Mouse (Mus musculus): ENCODE measurements around the gene Elovl7. TPM values are rescaled to one million over a fixed set of nuclear protein-coding genes. Genes with fewer than 3 reads are reported as not detected.

The Elovl7 gene
- total and polyA plus RNA-seq, 3 experiments = 0.23 to 0.33 TPM; not detected in 1

- ATAC-seq (ENCODE audit: extremely low read depth, insufficient number of reproducible peaks, low FRiP score, poor library complexity, severe bottlenecking) (no peak), DNase-seq (ENCODE audit: low spot score) (no peak)
- TF ChIP-seq CTCF (IDR thresholded peaks at IDR 0.05; ENCODE audit: low read depth, low read length) (no peak), GATA1 (IDR thresholded peaks at IDR 0.05; ENCODE audit: borderline replicate concordance, low read length) (no peak), TAL1 (conservative IDR thresholded peaks at IDR 0.05; ENCODE audit: low read depth, low read length) (no peak), GATA2 (IDR thresholded peaks at IDR 0.05; ENCODE audit: borderline replicate concordance, low read depth, low read length) (no peak), POLR2AphosphoS5 (IDR thresholded peaks at IDR 0.05; ENCODE audit: insufficient replicate concordance, low read depth, low read length) (no peak)
- H3K4me3 ChIP-seq (ENCODE audit: low read depth, low read length) = no peak overlapping the region
- H3K9me3 ChIP-seq (replicated peaks) = no peaks in the 10 kb centered on the region
- H3K27me3 ChIP-seq (ENCODE audit: insufficient read depth, low read length) = peaks cover 3% of the 10 kb centered on the region; the same call in 1 of the 2 replicates
- peaks cover 24% of the 10 kb centered on the region for H3K36me3 ChIP-seq (replicated peaks)
- peaks cover 25% of the 10 kb centered on the region for H3K4me1 ChIP-seq (ENCODE audit: insufficient read depth, low read depth, low read length)
Measured at GRCm38 (mm10) chr13:108317414-108317813, 103.2 kb downstream of the Elovl7 start.

- H3K4me1 ChIP-seq (ENCODE audit: insufficient read depth, low read depth, low read length) = peaks cover 25% of the 10 kb centered on the region
Measured at GRCm38 (mm10) chr13:108319028-108319427, 104.8 kb downstream of the Elovl7 start.

GRCm38 (mm10) chr13:108320216-108320615 is 106.0 kb downstream of the Elovl7 start:
- TF ChIP-seq POLR2AphosphoS5 (IDR thresholded peaks at IDR 0.05; ENCODE audit: insufficient replicate concordance, low read depth, low read length) = no peak
- no peak for TF ChIP-seq GATA2 (IDR thresholded peaks at IDR 0.05; ENCODE audit: borderline replicate concordance, low read depth, low read length)
- DNase-seq (ENCODE audit: low spot score) (no peak), ATAC-seq (ENCODE audit: extremely low read depth, insufficient number of reproducible peaks, low FRiP score, poor library complexity, severe bottlenecking) (no peak)
- Histone ChIP-seq H3K4me3 (ENCODE audit: low read depth, low read length) (no peak overlapping the region), H3K27me3 (ENCODE audit: insufficient read depth, low read length) (no peaks in the 10 kb centered on the region), H3K9me3 (replicated peaks) (no peaks in the 10 kb centered on the region), H3K36me3 (replicated peaks) (peaks cover 48% of the 10 kb centered on the region), H3K4me1 (ENCODE audit: insufficient read depth, low read depth, low read length) (peaks cover 20% of the 10 kb centered on the region)

More at GRCm38 (mm10) chr13:108319028-108319427, 104.8 kb downstream of the Elovl7 start:
- Histone ChIP-seq H3K27me3 (ENCODE audit: insufficient read depth, low read length) (no peaks in the 10 kb centered on the region), H3K4me3 (ENCODE audit: low read depth, low read length) (no peak overlapping the region), H3K36me3 (replicated peaks) (peaks cover 36% of the 10 kb centered on the region), H3K9me3 (replicated peaks) (no peaks in the 10 kb centered on the region)
- DNase-seq (ENCODE audit: low spot score) (no peak), ATAC-seq (ENCODE audit: extremely low read depth, insufficient number of reproducible peaks, low FRiP score, poor library complexity, severe bottlenecking) (no peak)
- TF ChIP-seq POLR2AphosphoS5 (IDR thresholded peaks at IDR 0.05; ENCODE audit: insufficient replicate concordance, low read depth, low read length) (no peak), GATA2 (IDR thresholded peaks at IDR 0.05; ENCODE audit: borderline replicate concordance, low read depth, low read length) (no peak), GATA1 (IDR thresholded peaks at IDR 0.05; ENCODE audit: borderline replicate concordance, low read length) (no peak), TAL1 (conservative IDR thresholded peaks at IDR 0.05; ENCODE audit: low read depth, low read length) (no peak), CTCF (IDR thresholded peaks at IDR 0.05; ENCODE audit: low read depth, low read length) (no peak)

GRCm38 (mm10) chr13:108322466-108322865 is 108.3 kb downstream of the Elovl7 start:
- Histone ChIP-seq H3K36me3 (replicated peaks) (peaks cover 71% of the 10 kb centered on the region), H3K4me3 (ENCODE audit: low read depth, low read length) (no peak overlapping the region), H3K27me3 (ENCODE audit: insufficient read depth, low read length) (no peaks in the 10 kb centered on the region), H3K4me1 (ENCODE audit: insufficient read depth, low read depth, low read length) (peaks cover under 1% of the 10 kb centered on the region; the same call in 1 of the 2 replicates), H3K9me3 (replicated peaks) (no peaks in the 10 kb centered on the region)
- TF ChIP-seq TAL1 (conservative IDR thresholded peaks at IDR 0.05; ENCODE audit: low read depth, low read length) = no peak
- no peak for TF ChIP-seq POLR2AphosphoS5 (IDR thresholded peaks at IDR 0.05; ENCODE audit: insufficient replicate concordance, low read depth, low read length)
- no peak for TF ChIP-seq CTCF (IDR thresholded peaks at IDR 0.05; ENCODE audit: low read depth, low read length)
- TF ChIP-seq GATA1 (IDR thresholded peaks at IDR 0.05; ENCODE audit: borderline replicate concordance, low read length) = no peak
- no peak for TF ChIP-seq GATA2 (IDR thresholded peaks at IDR 0.05; ENCODE audit: borderline replicate concordance, low read depth, low read length)
- ATAC-seq (ENCODE audit: extremely low read depth, insufficient number of reproducible peaks, low FRiP score, poor library complexity, severe bottlenecking) = no peak
- DNase-seq (ENCODE audit: low spot score) = no peak

- Histone ChIP-seq H3K27me3 (ENCODE audit: insufficient read depth, low read length) (no peaks in the 10 kb centered on the region), H3K4me1 (ENCODE audit: insufficient read depth, low read depth, low read length) (no peaks in the 10 kb centered on the region), H3K9me3 (replicated peaks) (no peaks in the 10 kb centered on the region), H3K4me3 (ENCODE audit: low read depth, low read length) (no peak overlapping the region), H3K36me3 (replicated peaks) (peaks cover 76% of the 10 kb centered on the region)
- no peak for ATAC-seq (ENCODE audit: extremely low read depth, insufficient number of reproducible peaks, low FRiP score, poor library complexity, severe bottlenecking)
- DNase-seq (ENCODE audit: low spot score) = no peak
- TF ChIP-seq GATA1 (IDR thresholded peaks at IDR 0.05; ENCODE audit: borderline replicate concordance, low read length) (no peak), GATA2 (IDR thresholded peaks at IDR 0.05; ENCODE audit: borderline replicate concordance, low read depth, low read length) (no peak), TAL1 (conservative IDR thresholded peaks at IDR 0.05; ENCODE audit: low read depth, low read length) (no peak), POLR2AphosphoS5 (IDR thresholded peaks at IDR 0.05; ENCODE audit: insufficient replicate concordance, low read depth, low read length) (no peak), CTCF (IDR thresholded peaks at IDR 0.05; ENCODE audit: low read depth, low read length) (no peak)
Measured at GRCm38 (mm10) chr13:108323317-108323716, 109.1 kb downstream of the Elovl7 start.

GRCm38 (mm10) chr13:108323866-108324829 is 109.9 kb downstream of the Elovl7 start:
- Histone ChIP-seq H3K36me3 (replicated peaks) (peaks cover 78% of the 10 kb centered on the region), H3K4me1 (ENCODE audit: insufficient read depth, low read depth, low read length) (no peaks in the 10 kb centered on the region), H3K27me3 (ENCODE audit: insufficient read depth, low read length) (no peaks in the 10 kb centered on the region), H3K4me3 (ENCODE audit: low read depth, low read length) (no peak overlapping the region), H3K9me3 (replicated peaks) (no peaks in the 10 kb centered on the region)
- DNase-seq (ENCODE audit: low spot score) = no peak
- TF ChIP-seq POLR2AphosphoS5 (IDR thresholded peaks at IDR 0.05; ENCODE audit: insufficient replicate concordance, low read depth, low read length) = no peak
- TF ChIP-seq GATA1 (IDR thresholded peaks at IDR 0.05; ENCODE audit: borderline replicate concordance, low read length) = no peak
- TF ChIP-seq GATA2 (IDR thresholded peaks at IDR 0.05; ENCODE audit: borderline replicate concordance, low read depth, low read length) = no peak
- TF ChIP-seq TAL1 (conservative IDR thresholded peaks at IDR 0.05; ENCODE audit: low read depth, low read length) = no peak
- no peak for ATAC-seq (ENCODE audit: extremely low read depth, insufficient number of reproducible peaks, low FRiP score, poor library complexity, severe bottlenecking)
